ENCODE assay signal across 16 mouse cellular contexts in the genomic region with DNA sequence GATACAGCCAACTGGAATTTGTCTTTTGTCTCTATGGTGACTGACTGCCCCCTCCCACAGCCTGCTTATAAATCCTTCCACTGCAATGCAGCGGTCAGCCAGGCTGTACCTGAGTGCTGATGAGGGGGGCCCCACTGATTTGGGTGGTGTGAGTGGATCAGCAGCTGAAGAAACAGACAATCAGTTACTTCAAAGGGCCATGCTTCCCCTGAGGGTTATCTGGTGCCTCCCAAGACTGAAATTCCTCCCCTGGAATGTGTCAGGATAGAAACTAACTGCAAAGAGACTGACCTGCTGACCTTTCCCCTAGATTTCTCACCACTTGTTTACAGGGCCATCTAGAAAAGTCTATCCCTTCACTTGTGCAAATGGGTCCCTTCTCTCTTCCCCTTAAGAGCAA.
A peak's percentile ranks its signal among the peaks of the same experiment; 100 is the strongest.
DNase-seq lines count a peak whose midpoint lies in the region; ATAC-seq lines count a peak whose summit lies in the region.
"Had no signal": no experiment of that assay in that cellular context is flagged by ENCODE, and none has a peak within 500 bp of the region (broad histone marks: within the 10 kb centered on the region; RNA-seq: fewer than 3 reads in every experiment).

No protein-coding gene starts in this region.

- peak overlapping the region; percentile 23; the same call in 1 of the 2 replicates for H3K27ac ChIP-seq in kidney, embryonic 15.5 days
- H3K27ac ChIP-seq in limb, embryonic 10.5 days: no peak overlapping the region
- H3K27ac ChIP-seq in hindbrain, embryonic 12.5 days: no peak overlapping the region
- H3K27ac ChIP-seq: embryonic facial prominence, embryonic 13.5 days; forebrain, embryonic 10.5 days; hindbrain, postnatal 0 days; liver, embryonic 13.5 days had no signal

- WGBS in kidney, embryonic 15.5 days: 23% methylated on average over 1 of the region's 1 CpGs
- 27% methylated on average over 1 of the region's 1 CpGs for WGBS in limb, embryonic 10.5 days
- WGBS in hindbrain, embryonic 12.5 days: 28% methylated on average over 1 of the region's 1 CpGs

- H3K9me3 ChIP-seq in kidney, embryonic 15.5 days (replicated peaks): no peaks in the 10 kb centered on the region
- no peaks in the 10 kb centered on the region for H3K9me3 ChIP-seq in limb, embryonic 10.5 days (replicated peaks)
- H3K9me3 ChIP-seq in hindbrain, embryonic 12.5 days (replicated peaks): no peaks in the 10 kb centered on the region
- H3K9me3 ChIP-seq: embryonic facial prominence, embryonic 13.5 days; forebrain, embryonic 10.5 days; liver, embryonic 13.5 days had no signal

- no peak overlapping the region for H3K4me3 ChIP-seq in kidney, embryonic 15.5 days (replicated peaks)
- H3K4me3 ChIP-seq in limb, embryonic 10.5 days: no peak overlapping the region
- no peak overlapping the region for H3K4me3 ChIP-seq in hindbrain, embryonic 12.5 days
- H3K4me3 ChIP-seq: embryonic facial prominence, embryonic 13.5 days; forebrain, embryonic 10.5 days; liver, embryonic 13.5 days had no signal

- peaks cover 15% of the 10 kb centered on the region for H3K27me3 ChIP-seq in kidney, embryonic 15.5 days
- H3K27me3 ChIP-seq in limb, embryonic 10.5 days (ENCODE audit: low read depth, poor library complexity, severe bottlenecking): peaks cover 31% of the 10 kb centered on the region
- H3K27me3 ChIP-seq in hindbrain, embryonic 12.5 days: no peaks in the 10 kb centered on the region
- H3K27me3 ChIP-seq: liver, embryonic 13.5 days had no signal

- ATAC-seq in kidney, embryonic 15.5 days (replicated peaks; ENCODE audit: low FRiP score): peak; percentile 62
- no peak for ATAC-seq in hindbrain, embryonic 12.5 days (ENCODE audit: low FRiP score)
- ATAC-seq: CD4-positive, CD25-positive, alpha-beta regulatory T cell, adult 4 months; hindbrain, postnatal 0 days; lung, postnatal 0 days had no signal

- H3K4me1 ChIP-seq in kidney, embryonic 15.5 days: no peaks in the 10 kb centered on the region; the same call in 1 of the 2 replicates
- peaks cover 16% of the 10 kb centered on the region for H3K4me1 ChIP-seq in limb, embryonic 10.5 days
- H3K4me1 ChIP-seq in hindbrain, embryonic 12.5 days: no peaks in the 10 kb centered on the region
- H3K4me1 ChIP-seq: liver, embryonic 13.5 days had no signal

- H3K4me2 ChIP-seq in kidney, embryonic 15.5 days: no peak overlapping the region
- H3K4me2 ChIP-seq in hindbrain, embryonic 12.5 days (replicated peaks): no peak overlapping the region
- H3K4me2 ChIP-seq: embryonic facial prominence, embryonic 13.5 days; liver, embryonic 13.5 days; midbrain, embryonic 11.5 days had no signal

- H3K9ac ChIP-seq in kidney, embryonic 15.5 days: no peak overlapping the region
- H3K9ac ChIP-seq in hindbrain, embryonic 12.5 days: no peak overlapping the region
- H3K9ac ChIP-seq: embryonic facial prominence, embryonic 13.5 days; liver, embryonic 13.5 days had no signal

- H3K36me3 ChIP-seq in kidney, embryonic 15.5 days: no peaks in the 10 kb centered on the region
- no peaks in the 10 kb centered on the region for H3K36me3 ChIP-seq in limb, embryonic 10.5 days
- H3K36me3 ChIP-seq in hindbrain, embryonic 12.5 days: no peaks in the 10 kb centered on the region
- H3K36me3 ChIP-seq: embryonic facial prominence, embryonic 13.5 days; forebrain, embryonic 10.5 days; liver, embryonic 13.5 days had no signal

- no peak for DNase-seq in kidney, postnatal 10 days
- peak; percentile 2 for DNase-seq in ZHBTc4 (ENCODE audit: low read depth, low spot score)
- DNase-seq in embryo, embryonic 11.5 days (ENCODE audit: low read depth, low spot score): peak; percentile 13
- DNase-seq in limb, embryonic 10.5 days (ENCODE audit: low spot score): peak; percentile 29
- DNase-seq in urinary bladder, postnatal 14 days (ENCODE audit: low spot score): no peak
- DNase-seq: adrenal gland, postnatal 25 days; cerebellum, adult 9-11 months; liver, embryonic 13.5 days had no signal

Comparison
In these comparisons a context has a peak if more than half of its experiments do, and no peak if none do; other contexts are left out.
1. DNase-seq: peak in ZHBTc4 (single experiment), embryo, embryonic 11.5 days (single experiment) and limb, embryonic 10.5 days (single experiment); none in kidney, postnatal 10 days (single experiment) and urinary bladder, postnatal 14 days (single experiment).